Mouse (Mus musculus) c-Kit-positive CD71-negative TER-119-negative erythroid progenitor cells, embryonic 14.5 days (primary cell): ENCODE measurements around the gene Ccdc51.
A peak's percentile ranks its signal among the peaks of the same experiment; 100 is the strongest.

Experiments
- DNase-seq: peaks from one replicate; pipeline ENCODE4 v3.0.0-alpha.2; 2013; ENCODE audit warnings: low read depth

The Ccdc51 gene

GRCm38 (mm10) chr9:109057543-109057942 is 24.8 kb upstream of the Ccdc51 start:
- no peak for DNase-seq

DNA sequence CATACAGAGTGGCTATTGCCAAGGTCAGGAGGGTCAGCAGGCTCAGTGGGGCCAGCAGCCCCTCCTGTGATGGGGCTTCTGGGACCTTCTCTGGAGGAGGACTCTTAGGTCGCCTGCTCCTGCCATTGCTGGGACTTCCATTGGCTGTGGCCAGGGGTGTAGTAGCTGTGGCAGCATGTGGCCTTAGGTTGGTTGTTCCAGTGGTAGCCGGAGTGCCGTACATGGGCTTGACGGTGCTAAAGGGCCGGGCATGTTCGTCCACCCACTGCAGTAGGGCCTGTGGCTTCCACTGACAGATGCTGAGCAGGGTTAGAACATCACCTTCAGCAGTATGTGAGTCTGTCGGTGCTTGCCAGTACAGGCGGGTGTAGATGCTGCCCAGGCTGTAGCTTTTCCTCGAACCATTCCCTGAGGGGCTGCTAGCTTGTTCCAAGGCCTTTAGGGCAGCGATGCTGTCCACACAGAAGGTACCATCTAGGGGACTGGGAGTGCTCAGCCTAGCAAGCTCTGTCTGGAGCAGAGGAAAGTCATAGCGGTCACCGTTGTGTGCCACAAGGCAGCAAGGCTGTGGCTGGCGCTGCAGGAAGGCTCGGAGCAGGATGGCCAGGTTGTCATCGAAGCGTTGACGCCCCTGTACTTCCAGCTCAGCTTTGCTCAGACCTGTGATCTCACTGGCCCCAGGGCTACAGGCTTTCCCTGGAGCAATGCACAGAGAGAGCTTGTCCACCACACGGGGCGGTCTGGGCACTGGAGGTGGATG is 24.1 kb upstream of the Ccdc51 start:
- no peak for DNase-seq

DNA sequence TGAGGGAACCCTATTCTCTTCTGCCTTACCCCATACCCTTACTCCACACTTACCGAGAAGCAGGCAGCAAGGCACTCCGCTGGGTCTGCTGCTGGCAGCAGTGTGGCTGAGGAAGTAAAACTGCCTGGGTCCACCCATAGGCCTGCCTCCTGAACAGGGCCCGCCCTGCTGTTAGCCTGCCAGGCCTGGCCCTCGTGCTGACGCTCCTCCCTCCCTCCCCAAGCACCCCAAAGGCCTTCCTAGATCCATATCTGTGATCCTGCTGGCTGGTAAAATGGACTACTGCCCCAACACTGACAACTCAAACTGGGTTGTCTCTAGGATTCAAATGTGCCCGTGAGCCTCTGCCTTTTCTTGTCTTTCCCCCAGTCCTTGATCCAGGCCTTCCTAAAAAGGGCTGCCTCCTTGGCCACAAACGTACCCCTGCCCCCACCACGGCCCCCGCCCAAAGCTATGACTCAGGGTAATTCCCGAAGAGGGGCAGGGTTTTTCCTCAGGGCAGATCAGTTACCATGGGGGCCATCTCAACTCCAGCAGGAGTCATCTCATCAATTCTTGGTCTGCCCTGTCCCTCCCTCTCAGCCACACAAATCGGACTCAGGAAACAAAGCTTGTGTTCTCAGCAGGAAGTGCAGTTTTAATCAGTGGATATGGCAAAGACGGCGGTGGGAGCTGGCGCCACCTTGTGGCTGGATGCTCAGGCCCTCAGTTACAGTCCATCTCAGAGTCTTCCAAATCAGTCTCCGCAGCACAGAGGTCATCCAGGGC is 23.0 kb upstream of the Ccdc51 start, which contains the start of gene Trex1:
TSS of gene Trex1 (minus strand) at position 599 of the 768 bp plus-strand sequence.
- peak; percentile 73 for DNase-seq

DNA sequence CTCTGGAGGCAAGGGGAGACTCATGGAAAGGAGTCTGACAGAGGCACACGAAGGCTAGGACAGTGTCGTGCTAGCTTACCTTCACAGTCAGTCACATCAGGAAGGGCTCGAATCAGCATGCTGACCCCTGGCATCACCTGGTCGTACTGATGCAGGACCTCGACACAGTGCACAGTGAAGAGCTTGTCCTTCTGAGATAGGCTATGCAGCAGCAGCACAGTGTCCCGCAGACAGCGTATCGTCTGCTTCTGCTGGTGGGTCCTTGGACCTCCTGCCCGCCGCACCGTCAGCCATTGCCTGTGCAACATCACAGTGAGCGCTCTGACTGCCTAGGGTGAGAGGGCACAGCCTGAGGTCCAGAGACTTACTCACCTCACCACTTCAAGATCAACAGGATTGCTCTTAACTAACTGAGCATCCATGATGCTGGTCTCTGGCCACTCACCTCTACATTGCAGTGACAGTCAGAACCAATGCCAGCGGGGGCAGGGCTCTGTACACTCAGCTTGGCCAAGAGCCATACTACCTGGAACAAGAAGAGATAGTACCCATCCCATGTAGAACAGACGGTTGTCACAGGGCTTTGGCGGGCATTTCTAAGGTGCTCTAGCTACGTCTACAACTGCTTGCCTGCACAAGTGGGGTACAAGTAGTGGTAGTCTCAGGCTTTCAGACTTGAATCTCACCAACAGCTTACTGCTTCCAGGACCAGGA is 22.0 kb upstream of the Ccdc51 start:
- DNase-seq = no peak

GRCm38 (mm10) chr9:109060898-109061295 is 21.4 kb upstream of the Ccdc51 start:
- DNase-seq = no peak

- DNase-seq = no peak
These were observed 14.1 kb upstream of the Ccdc51 start for GRCm38 (mm10) chr9:109068095-109068735.

DNA sequence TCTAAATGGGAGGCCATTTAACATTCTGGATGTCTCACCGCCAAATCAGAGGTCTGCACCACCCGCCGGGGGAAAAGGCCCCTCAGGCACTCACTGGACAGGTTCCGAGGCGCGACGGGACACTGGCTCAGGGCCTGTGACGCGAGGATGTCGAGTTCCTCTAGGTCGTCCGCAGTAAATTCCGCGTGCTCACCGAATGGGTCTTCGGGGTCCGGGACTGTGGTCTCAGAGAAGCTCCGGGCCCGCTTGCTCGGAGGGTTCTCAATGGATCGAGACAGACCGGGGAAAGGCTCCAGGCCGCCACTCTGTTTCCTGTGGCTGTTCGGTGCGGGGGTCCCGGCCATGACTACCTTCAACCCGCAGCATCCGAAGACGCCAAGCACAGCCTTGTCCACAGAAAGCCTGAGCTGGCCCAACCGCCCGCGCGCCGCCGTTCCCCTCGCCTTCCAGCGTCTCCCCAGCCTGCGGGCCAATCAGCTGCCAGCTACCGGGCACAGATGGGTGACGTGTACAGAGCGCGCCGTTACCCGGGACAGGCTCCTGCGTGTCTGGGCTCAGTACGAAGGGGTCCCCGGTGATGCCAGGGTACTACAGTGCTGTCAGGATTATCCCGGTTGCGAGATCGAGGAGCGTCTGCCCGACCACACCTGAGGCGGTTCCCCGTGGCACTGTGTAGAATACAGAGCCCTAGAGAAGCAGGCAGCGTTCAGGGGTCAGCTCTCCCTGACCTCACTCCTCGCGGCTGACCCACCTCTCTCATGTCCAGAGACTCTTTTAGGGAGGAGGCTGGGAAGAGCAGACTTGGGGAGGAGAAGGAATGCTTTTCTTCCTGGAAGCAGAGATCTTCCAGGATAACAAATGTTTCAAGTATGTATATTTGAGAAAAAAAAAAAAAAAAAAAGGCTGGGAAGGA is 8.4 kb upstream of the Ccdc51 start, which contains the start of gene Atrip:
TSS of gene Atrip (minus strand) at position 464 of the 913 bp plus-strand sequence.
- peak; percentile 82 for DNase-seq

DNA sequence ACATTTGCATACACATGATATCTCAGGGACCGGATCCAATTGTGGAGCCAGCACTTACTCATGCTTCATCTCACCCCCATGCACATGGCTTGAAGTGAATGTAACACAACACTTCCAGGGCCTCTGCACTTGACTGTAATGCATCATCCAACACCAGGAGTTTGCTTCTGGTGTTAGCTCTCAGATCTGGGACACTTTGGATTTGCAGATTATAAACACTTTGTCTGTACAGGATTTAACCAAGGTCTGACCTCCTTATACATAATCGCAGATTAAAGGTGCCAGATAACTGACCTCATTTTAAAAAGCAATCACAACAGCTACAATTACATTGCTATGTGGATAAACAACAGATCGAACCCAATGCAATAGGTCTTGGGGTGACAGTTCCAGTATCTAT is 1.8 kb upstream of the Ccdc51 start:
- DNase-seq = no peak

- no peak for DNase-seq
These were observed 557 bp upstream of the Ccdc51 start for GRCm38 (mm10) chr9:109081749-109082123.

GRCm38 (mm10) chr9:109084922-109085321 is 2.6 kb downstream of the Ccdc51 start:
- no peak for DNase-seq

DNA sequence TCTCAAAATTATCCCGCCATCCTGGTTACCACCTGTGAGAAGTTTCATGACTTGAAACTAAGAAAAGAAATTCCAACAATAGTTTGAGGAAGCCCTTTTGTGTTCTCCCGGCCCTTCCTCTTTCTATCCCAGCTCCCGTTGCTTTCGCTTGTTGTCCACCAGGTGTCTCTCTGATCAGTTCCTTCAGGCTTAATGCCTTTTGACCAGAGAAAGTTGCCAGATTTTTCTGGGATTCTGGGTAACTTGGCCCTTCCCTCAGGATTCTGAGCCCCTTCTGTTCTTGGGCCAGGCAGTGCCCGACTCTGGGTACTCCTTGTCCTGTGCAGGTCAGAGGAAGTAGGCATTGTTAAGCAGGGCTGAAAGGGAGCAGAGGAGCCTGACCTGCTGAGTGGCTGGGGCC is 5.7 kb downstream of the Ccdc51 start:
- DNase-seq = no peak

DNA sequence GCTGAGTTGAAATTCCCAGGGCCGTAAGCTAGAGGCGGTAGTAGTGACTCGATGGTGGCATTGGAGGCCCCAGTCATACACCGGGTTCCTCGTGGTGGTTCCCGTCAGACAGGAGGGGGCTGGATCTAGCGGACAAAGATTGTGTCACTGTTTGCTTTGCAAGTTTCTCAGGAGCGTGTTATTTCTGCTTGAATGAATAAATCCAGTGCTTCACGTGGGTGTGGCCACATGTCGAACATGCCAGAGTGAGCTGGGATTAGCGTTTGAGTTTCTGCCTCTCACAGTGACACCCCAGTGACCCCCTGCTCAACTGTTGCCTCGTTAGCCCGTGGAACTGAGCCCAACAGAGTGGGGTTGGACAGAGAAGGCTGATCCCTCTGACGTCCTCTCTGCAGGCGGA is 8.2 kb downstream of the Ccdc51 start:
- no peak for DNase-seq

DNA sequence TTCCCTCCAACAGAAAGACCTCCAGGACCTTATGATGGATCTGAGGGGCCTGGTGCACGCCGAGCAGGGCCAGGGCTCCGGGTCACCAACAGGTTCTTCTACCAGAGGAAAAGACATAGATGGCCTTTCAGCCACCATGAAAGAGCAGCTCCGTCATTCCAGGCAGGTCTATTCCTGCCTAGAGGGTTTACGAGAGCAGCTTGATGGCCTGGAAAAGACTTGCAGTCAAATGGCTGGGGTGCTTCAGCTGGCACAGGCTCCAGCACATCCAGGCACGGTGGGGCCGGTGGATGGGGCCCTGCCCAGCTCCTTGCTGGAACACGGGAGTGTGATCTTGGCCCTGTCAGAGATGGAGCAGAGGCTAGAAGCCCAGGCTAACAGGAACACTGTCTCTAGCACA is 9.5 kb downstream of the Ccdc51 start:
- DNase-seq = no peak

DNA sequence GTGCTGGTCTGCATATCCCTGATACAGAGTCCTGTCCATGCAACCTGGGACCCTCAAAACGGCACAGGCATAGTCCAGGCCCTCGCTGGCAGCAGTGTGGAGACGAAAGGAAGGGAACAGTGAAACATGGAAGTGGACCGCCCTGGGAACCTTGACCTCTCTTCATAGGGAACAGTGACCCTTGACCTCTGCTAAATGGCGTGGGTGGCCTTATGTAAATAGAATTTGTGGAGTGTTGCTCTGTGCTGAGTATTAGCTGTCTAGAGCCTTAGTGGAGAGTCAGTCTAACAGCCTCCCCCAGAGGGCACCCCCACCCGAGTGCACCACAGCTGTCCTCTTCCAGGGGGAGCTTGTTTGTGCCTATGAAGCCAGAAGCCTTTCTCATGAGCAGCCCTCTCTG is 10.5 kb downstream of the Ccdc51 start:
- DNase-seq = no peak

DNA sequence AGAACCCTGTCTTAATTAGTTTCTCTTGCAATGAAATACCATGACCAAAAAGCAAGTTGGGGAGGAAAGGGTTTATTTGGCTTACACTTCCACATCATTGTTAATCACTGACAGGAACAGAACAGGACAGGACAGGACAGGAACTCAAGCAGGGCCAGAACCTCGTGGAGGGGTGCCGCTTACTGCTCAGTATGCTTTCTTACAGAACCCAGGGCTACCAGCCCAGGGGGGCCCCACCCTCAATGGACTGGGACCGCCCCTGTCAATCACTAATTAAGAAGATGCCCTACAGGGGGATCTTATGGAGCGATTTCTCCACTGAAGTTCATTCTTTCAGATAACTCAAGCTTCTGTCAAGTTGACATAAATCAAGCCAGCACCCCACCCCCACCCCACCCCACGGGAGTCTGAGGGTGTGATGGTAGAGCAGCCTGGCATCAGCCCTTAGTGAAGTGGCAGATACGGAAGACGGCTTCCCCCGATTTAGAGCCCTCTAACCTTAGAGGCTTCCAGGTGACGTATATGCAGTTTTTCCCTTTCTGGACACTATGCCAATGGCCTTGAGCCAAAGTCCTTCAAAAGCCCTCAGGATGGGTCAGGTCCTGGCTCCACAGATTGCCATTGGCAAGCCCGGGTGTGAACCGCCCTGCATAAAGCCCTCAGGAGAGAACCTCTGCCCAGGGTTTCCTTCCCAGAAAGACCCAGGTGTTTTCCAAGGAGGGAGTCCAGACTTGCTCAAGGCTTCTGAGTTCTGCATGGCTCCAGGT is 11.7 kb downstream of the Ccdc51 start:
- no peak for DNase-seq

GRCm38 (mm10) chr9:109094553-109095136 is 12.4 kb downstream of the Ccdc51 start:
- no peak for DNase-seq

GRCm38 (mm10) chr9:109095137-109095982 is 13.1 kb downstream of the Ccdc51 start, which contains the start of gene Plxnb1:
Plxnb1 (plus strand) TSS chr9:109095389.
- no peak for DNase-seq

- no peak for DNase-seq
These were observed 14.0 kb downstream of the Ccdc51 start for GRCm38 (mm10) chr9:109096251-109096661.

- no peak for DNase-seq
These were observed 14.6 kb downstream of the Ccdc51 start for GRCm38 (mm10) chr9:109096856-109097255.
